Mouse (Mus musculus) telencephalon, adult 2 months (tissue): ENCODE results near the gene Prkaa2.
A peak's percentile ranks its signal among the peaks of the same experiment; 100 is the strongest.

Experiments used
- DNase-seq: peaks from one replicate; pipeline ENCODE4 v3.0.0-alpha.2; 2011; ENCODE audit warnings: low read depth, low spot score

Prkaa2 gene

DNA sequence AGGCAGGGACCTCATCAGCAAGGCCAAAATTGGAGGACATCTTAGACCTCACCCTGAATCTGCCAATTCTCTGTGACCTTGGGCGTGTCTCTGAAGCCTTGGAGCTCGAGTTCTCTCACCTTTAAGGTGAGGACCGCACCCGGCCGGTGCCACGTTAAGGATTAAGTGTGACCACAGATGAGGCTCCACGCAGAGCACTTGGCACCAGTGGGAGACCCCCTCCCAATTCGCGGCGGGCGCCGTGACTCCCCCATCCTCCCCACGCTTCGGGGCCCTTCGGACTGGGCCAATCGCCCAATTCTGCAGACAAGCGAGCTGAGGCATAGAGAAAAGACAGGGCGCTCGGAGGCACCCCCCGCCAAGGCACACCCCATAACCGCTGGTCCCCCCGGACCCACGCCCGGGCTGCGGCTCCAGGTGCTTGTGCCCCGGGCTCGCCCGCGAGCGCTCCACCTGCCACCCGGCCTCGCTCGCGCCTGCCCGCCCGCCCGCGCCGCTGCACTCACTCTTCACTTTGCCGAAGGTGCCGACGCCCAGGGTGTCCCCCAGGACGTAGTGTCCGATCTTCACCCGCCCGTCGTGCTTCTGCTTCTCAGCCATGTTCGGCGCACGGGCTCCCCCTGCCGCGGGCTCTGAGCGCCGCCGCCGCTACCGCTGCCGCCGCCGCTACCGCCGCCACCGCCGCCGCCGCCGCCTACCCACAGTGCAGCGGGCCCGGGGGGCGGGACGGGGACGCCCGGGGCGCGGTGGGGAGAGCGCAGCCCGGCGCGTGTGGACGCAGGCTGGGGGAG is at the start of gene Prkaa2:
Gene Prkaa2 (minus strand): TSS at position 692 of the 791 bp plus-strand sequence.
- no peak for DNase-seq

DNA sequence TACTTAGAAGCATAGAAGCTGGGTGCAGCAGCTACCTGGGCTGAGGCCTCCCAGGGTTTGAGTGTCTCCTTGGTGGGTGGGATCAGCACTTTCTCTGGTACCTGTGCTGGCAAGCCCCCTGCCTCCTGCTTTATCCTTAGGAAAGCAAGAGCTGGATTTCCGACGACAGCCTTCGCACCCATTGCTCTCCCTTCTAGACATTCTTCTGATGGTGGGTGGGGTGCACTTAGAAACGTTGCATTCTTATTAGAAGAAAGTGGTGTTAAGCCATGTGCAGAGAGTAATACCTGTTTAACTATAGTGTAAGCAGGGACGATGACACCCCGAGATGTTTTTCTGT is 49.8 kb upstream of the Prkaa2 start:
- DNase-seq: no peak

DNA sequence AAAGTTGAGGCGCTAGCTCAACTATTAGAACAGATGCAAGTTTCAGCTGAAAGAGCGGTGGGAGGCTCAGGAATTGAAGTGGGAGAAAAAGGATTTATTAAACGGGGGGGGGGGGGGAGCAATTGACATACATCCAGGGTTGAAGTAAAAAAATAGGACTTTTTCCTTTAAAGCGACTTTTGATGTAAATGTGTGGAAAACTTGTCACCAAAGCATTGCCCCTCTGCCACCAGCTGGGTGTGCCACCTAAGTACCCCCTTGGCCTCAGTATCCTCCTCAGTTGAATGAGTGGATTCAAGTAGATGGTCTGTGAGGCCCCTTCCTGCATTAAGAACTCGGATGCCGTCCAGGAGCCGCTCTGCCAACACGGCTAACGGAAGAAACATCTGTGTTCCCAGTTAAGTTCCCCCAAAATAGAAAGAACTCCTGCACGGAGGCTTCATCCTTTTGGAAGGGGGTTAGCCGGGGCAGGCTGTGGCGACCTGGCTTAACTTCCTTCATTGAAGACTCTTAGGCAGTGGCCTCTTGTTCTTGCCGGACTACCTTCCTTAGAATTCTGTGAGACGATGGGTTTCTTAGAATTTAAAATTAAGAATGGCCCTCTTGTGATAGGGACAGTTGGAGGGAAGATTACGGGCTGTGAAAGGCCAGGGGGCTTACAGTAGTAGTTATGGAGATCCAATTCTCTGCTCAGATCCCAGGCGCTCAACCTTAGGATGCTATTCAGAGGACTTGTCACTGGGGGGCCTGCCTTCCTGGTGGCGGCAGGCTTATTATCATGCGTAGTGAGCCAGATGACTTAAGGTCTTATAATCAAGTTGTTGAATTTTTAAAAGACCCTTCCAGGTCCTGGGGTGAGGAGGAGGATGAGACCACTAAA is 49.2 kb upstream of the Prkaa2 start:
- DNase-seq: no peak

DNA sequence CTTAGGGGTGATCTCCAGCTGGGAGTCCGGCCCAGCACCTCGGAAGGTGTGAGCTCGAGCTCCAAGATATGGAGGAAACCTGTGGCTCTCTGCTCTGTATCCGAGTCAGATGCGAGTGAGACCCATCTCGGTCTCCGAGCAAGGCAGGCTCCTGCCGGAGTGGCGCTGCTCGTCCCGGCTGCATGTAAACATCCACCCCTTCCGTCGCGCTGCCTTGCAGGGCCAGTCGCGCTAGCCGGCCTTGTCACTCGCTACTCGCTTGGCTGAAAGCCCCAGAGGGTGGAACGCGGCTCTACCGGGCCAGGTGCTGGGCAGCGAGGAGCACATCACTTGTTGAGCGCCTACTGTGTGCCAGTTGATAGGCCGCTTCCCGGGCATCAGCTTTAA is 48.5 kb upstream of the Prkaa2 start:
- DNase-seq: peak; percentile 26

DNA sequence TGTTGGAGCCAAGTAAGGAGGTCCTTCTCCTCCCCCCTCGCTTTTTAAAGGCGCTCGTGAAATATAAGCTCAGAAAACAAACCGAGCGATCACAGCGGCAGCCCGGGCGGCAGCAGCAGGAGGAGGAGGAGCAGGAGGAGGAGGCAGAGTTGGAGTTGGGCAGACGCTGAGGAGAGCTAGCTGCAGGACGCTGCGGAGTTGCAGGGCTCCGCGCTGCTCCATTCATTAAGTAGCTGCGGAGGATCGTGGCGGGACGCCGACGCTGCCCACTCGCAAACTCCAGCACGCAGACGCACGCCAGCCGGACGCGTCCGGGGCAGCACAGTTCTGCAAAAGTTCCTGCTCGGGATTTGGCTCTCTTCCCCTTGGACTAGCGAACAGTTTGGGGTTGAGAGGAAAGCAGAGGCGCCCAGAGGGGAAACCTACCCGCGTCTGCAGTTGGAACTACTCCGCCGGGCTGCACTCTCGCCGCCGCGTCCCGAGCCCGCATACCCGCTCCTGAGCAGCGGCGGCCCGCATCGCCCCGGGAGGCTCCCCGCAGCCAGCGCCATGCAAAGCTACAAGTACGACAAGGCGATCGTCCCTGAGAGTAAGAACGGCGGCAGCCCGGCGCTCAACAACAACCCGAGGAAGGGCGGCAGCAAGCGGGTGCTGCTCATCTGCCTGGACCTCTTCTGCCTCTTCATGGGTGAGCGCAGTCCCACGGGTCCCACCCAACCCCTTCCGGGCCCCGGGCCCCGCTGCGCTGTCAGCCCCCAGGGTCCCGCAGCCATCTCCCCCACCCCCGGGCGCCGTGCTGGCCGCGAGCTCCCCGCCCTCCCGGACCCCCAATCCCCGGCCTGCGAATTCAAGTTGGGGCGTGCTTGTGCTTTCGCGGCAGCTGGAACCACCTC is 47.8 kb upstream of the Prkaa2 start, which contains the start of gene Plpp3:
Gene Plpp3 (plus strand): TSS at position 72 of the 893 bp plus-strand sequence.
- DNase-seq: peak; percentile 59

DNA sequence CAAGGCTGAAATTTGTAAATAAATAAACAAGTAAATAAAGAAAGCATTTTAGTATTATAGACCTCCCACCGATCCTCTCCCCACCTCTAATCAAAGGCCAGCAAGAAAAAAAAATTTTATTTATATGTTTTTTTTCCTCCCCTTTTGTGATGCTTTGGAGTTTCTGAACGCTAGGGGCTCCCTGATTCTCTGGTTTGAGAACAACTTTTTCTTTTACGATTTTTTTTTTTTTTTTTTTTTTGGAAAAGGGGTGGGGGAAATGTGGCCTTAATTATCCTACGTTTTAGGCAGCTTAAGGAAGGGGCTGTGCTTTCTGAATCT is 47.2 kb upstream of the Prkaa2 start:
- DNase-seq: no peak

DNA sequence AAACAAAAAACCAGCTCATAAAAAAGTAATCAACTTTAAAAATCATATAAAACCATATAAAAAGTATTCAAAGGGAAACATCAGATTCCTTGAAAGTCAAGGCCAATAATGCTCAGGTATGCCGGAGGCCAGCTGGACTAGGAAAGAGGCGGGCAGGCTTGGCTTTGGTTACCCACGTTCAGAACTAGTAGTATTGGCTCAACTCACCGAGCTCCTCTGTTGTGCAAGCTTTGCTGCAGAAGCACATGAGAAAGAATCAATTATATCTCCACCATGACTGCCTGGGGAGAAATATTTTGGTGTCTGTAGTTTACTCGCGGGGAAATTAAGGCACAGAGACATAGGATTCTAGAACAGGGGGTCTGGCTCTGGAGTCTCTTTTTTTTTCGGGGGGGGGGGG is 46.6 kb upstream of the Prkaa2 start:
- no peak for DNase-seq

DNA sequence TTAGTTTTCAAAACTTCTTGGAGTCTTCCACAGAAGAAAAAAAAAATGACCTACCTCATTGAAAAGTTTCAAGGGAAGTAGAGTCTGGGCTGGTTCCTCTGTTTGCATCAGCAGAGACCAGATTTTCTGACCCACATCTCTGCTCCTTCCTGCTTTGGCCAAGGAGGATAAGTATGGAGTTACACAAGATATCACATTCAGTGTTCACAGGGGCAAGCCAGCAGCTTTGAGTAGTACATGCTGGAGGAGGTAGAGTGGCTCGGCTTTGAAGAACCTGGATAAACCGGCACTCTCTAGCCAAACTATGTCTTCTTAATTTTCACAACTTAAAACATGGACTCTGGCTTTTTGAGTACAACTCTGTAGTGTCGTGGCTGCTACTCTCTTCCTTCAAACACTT is 43.5 kb upstream of the Prkaa2 start:
- DNase-seq: no peak

DNA sequence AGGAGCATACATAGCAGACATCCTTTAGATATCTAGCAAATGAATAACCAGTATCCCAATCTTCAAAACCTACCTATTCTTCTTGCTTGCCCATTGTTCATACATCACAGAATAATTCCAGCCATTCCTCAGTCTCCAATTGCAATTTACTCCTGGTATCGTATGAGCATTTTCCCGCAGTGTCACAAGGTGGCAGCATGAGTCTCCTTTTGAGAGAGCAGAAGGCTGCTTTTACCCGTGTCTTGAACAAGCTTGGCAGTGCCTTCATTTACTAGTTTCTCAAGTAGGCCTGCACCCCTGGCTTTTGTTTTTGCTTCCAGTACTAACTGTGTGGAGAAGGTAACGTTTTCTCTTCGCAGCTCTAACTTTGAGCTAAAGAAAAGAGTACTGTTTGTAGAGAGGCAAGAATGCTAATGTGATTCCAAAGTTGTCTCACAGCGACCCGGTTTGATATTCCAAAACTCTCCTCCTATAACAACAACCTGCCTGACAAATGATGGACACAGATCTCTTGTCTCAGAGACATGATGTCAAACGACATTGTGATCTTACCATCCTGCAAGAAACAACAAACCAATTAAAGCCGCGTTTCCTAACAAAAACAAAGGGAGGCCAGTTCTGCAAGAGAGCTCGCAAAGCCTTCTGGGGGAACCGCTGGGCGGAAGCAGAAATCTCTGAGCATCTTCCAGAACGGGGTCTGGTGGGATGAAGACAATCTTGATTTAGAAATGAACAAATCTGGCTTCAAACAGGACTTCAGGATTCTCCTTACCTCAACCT is 42.4 kb upstream of the Prkaa2 start:
- peak; percentile 72 for DNase-seq

DNA sequence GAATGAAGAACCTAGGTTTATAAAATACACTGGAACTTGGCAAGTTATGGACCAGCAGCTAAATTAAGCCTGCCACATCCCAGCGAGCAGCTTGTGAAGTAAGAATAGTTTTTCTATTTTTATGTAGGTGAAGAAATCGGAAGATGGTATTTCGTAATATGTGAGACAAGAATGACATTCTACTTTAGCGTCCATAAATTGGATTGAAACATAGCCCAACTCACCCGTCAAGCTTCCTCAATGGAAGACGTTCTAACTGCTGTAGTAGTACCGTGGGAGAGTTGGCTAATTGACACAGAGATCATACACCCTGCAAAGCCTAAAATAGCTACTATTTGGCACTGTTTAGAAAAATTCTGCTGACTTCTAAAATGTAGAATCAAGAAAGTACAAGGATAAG is 39.8 kb upstream of the Prkaa2 start:
- DNase-seq: peak; percentile 28

DNA sequence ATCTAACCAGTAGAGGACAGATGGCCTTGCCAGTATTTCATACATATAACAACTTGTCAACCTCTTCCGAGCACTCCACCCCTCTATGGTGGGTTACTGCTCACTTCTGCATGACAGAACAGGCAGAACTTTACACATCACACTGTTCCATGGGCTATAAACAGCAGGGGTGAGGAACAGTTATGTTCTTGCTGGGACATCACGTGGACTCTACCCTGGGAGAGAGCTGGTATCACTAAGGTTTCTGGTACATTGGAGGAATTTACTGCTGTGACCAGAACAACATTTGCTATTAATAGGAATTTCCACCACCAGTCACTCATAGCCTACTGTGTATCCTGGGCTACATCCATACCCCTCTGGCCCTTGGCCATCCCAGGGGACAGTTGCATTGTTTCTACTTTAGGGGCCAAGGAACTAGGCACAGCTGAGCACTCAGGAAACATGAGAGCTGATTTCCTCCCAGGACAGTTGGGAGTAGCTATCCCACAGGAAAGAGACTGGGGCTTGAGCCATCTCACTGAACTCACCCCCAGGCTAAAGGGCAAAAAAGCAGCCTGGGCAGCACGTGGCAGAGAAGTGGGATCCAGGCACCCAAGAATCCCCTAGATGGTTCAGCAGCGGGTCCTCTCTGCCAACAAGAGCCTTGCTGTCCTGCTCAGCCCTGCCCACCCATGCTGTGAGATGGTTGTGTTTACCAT is 23.8 kb upstream of the Prkaa2 start:
- no peak for DNase-seq

DNA sequence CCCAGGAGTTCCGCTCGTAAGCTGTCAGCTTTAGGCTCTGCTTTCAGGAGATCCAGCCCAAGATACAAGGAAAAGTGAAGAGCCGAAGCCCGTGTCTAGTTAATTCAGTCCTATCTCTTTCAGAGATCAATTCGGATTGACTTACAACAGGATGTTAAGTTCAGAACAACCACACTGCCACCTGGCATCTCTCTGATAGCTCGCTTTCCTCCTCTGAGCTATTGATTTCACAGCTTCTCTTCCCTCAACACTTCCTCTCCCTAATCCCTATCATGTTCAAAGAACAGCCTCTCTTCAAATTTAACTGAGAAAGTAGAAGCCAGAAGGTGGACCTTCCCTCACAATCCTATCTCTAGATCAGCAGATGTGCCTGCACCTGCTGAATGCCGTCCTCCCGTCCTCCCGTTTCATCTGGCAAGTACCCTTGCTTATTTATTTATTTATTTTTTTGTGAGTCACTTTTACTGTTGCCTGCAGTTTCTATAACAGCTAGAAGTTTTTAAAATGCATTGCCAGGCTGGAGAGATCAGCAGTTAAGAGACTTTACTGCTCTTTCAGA is 22.1 kb upstream of the Prkaa2 start:
- no peak for DNase-seq

DNA sequence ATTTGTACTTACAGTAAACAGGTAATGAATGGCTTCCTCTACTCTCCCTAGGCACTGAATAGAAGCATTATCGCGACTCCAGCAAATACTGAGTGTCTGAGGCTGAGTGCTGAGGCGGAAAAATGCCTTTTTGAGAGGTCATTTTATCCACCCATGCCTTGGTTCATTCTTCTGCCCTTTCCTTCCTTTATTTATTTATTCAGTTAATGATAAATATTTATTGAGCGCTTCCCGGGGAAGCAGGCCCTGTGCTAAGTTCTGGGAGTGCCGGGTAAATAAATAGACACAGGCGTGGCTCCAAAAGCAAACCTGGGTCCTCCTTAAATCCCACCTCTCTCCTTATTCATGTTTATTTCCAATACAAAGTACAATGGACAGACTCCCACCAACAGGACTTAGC is 19.5 kb upstream of the Prkaa2 start:
- DNase-seq: no peak

DNA sequence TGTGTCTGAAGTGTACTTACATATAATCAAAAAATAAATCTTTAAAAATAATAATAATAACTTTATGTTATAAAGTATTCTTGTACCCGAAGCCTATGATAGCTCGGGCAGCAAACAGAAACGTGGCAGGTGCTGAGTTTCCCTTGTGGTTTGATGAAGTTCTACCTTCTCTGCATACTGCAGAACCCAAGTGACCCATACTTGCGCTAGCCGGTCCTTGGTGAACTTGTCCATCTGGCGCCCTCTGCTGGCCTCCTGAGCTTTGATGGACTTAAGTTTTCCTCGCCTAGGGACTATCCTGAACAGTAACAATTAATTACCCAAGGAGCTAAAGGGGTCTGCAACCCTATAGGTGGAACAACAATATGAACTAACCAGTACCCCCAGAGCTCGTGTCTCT is 12.7 kb upstream of the Prkaa2 start:
- no peak for DNase-seq

DNA sequence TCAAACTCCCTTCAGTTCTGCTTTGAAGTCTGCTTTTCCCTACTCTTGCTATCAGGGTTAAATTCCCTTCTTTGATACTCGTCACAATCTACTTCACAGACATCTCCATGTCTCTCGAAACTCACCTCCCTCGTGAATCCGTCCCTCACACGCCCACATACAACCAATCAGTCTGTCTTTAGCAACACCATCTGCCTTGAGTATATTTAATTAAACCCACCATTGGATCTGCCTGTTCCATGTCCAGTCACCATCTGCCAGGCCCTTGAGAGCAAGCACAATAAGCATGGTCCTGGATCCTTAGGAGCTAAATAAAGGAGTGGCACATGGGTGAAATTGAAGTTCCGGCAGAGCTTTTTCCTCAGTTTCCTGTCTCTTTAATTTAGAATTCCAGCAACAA is 11.4 kb upstream of the Prkaa2 start:
- DNase-seq: peak; percentile 55

DNA sequence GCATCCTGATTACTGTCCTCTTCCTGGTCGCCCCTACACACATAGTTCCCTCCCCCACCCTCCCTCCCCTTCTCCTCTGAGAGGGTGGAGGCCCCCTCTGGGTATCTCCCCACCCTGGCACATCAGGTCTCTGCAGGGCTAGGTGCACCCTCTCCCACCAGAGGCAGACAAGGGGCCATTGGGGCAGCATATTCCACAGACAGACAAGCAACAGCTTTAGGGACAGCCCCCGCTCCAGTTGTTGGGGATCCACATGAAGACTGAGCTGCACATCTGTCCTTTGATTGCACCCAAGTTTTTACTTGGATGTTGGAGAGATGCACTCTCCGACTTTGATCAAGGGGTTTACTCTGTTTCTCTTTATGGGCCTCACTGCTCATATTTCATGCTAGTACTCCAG is 3.8 kb upstream of the Prkaa2 start:
- no peak for DNase-seq

DNA sequence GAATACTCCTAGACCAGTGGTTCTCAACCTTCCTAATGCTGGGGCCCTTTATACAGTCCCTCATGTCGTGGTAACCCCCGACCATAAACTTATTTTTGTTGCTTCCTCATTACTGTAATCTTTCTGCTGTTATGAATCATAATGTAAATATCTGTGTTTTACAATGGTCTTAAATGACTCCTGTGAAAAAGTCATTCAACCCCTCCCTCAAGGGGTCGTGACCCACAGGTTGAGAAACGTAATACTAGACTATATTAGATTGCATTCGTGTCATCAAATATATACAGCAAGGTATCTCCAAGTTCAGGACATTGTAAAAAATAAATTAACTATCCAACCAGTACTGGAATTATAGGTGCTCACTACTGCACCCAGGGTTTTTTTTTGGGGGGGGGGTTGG is 3.4 kb upstream of the Prkaa2 start:
- DNase-seq: no peak

DNA sequence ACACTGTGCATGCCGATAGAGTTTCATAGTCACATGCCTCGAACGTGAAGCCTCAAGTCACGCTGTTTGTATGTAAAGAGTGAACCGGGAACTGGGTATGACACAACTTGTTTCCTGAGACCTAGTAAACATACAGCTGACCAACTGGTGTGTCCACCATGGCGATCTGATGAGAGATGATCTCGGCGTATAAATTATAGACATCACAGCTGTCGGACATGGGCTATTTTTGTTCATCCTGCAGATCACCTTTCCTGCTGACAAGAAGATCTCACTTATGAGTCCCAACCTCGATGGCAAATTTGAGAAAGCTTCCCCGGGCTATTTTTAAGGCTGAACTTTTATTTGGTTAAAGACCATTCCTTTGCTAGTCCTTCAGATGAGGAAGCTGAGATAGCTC is 2.1 kb upstream of the Prkaa2 start:
- no peak for DNase-seq

DNA sequence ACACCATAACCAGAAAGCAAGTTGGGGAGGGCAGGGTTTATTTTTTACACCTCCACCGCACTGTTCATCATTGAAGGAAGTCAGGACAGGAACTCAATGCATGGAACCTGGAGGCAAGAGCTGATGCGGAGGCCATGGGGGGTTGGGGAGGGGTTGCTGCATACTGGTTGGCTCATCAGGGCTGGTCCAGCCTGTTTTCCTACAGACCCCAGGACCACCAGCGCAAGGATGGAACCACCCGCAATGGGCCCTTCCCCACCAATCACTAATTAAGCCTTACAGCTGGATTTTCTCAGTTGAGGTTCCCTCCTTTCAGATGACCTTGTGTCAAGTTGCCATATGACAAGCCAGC is 970 bp upstream of the Prkaa2 start:
- DNase-seq: no peak

DNA sequence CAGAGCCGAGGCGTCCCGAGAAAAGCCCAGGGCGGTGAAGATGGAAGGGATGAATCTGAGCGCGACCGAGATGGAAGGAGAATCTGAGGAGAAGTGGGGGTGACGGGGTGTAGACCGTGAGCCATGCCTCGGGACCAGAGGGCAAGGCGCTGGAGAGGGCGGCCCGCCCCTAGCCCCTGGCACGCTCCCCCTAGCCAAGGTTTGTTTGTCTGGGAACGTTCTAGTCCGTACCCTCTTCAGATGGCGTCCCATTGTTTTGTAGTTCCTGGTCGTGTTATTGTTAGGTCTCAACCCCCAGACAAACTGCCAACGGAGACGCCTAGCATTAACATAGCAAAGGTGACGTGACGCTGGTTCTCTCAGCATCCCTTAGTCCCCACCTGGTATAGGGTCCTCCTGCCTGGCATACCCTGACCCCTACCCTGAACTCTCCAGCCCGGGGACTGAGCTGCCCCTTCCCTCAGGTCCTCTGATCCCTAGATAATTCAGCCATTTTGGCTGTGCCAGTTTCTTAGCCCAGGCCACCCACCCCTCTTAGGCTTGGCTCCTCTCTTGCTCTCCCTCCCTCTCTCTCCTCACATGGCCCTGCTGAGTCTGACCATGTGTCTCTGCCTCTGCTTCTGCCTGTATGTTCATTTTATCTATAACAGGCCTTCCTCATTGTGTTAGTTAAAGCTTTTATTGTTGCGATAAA is 447 bp upstream of the Prkaa2 start:
- peak; percentile 75 for DNase-seq
